Mouse (Mus musculus): ENCODE results near the gene Lsm11.

Lsm11 gene

DNA sequence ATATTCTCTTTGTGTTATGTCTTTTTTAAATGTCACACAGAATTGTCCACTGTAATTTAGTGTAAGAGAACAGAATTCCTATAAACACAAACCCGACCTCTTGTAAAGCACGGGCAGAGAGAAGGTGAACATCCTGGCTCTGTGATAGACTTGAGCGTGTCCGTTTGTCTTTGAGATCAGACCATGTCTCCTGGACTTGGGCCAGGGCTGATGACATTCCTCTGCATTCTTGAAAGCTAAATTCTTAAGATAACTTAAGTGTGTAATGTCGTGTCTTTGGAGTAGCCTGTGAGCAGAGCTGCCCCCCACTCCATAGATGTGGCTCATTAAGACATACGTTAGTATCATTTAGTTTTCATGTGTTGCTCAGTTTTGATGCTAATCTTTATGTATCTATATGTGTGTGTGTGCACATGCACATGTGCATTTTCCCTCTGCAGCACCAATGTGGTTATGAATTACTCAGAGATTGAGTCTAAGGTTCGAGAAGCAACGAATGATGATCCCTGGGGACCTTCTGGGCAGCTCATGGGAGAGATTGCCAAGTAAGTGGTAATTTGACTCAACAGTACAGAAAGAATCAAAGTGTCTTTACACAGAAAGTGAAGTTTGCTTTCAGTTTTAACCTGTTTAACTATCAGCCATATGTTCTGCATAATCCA lies 61.3 kb downstream of the Lsm11 start:
- CTCF ChIA-PET = interaction anchor here (0.6 to 1.3 kb wide), 4 partner anchors 10 to 1417 kb away, joined by 3 read pairs; no protein-coding TSS in a partner anchor

DNA sequence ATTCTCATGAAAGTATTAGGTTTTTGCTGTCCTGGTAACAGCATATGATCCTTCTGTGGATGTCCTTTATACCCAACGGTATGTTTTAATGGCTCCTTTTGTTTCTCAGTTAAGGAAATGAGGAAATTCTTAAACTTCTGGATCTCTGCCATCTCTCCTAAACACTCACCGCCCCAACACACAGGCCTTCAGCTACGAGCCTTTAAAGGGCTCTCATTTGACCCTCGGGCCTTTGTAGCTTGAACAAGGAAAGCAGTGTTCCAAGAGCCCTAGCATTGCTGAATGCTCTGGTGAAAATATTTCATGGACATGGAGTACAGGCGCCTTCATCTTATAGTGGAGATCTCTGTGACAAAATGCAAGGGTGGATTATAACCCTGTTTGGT lies 63.1 kb downstream of the Lsm11 start:
- CTCF ChIA-PET = interaction anchor here (0.7 to 1.0 kb wide), 4 partner anchors 10 to 1491 kb away, joined by 3 to 11 read pairs (median 3); no protein-coding TSS in a partner anchor

DNA sequence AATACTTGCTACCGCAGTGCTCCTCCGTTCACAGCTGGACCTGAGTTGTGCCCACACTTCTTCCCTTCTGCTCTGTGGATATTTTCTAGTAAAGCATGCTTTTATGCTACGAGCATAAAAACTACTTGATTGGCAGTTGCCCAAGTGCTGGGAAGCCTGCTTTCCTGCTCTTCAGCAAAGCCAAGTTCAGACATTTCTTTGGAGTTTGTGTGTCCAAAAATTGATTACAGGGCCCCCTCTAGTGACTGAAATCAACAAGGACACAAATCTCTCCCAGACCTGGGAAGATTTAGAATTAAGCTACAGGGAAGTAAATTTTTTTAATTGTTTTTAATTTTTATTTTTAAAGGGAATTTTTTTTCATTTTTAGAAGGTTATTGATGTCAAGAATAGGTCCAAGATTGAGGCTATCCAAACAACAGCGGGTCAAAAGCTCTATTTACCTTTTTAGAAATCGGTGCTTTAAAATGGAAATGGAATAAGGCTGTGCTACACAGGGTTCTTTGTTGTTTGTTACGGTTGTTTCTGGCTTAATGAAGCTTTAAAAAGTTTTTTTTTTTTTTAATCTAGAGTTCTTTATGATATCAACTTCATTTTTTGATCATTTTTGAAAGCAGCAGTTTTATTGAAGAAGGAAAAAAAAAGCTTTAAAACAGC lies 63.6 kb downstream of the Lsm11 start:
- CTCF ChIA-PET = interaction anchor here (0.7 to 1.0 kb wide), 3 partner anchors 9 to 1491 kb away, joined by 3 to 11 read pairs (median 3); no protein-coding TSS in a partner anchor

GRCm38 (mm10) chr11:45879366-45879765 lies 65.4 kb downstream of the Lsm11 start:
- CTCF ChIA-PET = interaction anchor here (0.7 kb wide), 1 partner anchor 25 kb away, joined by 4 read pairs; no protein-coding TSS in a partner anchor
